Mouse (Mus musculus): ENCODE measurements around the gene Vps9d1. TPM values are rescaled to one million over a fixed set of nuclear protein-coding genes. Genes with fewer than 3 reads are reported as not detected.

Gene Vps9d1
- polyA plus RNA-seq, 1 experiment from 2014 or later: 24.5 TPM

DNA sequence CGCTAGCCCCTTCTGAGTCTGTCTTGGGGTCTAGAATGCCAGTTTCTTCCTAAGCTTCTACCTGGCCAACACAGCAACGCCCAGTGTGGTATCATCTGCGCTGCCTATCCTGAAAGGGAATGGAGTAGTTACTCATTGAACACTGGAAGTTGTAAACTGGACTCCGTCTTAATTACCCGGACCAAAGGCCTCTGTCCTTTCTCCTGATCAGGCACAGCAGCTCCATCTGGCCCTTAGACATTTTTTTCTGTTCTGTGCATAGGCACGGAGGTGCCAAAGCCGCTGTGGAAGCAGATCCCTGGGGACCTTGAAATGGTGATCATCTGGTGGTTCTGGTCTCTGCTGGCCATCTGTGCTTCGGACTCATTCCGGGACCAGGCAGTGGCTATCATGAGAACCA lies 60.4 kb downstream of the Vps9d1 start:
- Histone ChIP-seq H3K9ac (ENCODE audit: low read depth, low read length) (no peak overlapping the region), H3K4me1 (ENCODE audit: control insufficient read depth, insufficient read depth, low read length) (no peaks in the 10 kb centered on the region), H3K27ac (replicated peaks; ENCODE audit: low read depth, low read length) (no peak overlapping the region), H3K9me3 (ENCODE audit: control insufficient read depth, low read length) (no peaks in the 10 kb centered on the region), H3K27me3 (replicated peaks; ENCODE audit: control insufficient read depth, insufficient read depth, low read length) (no peaks in the 10 kb centered on the region), H3K4me3 (ENCODE audit: low read depth, low read length) (no peak overlapping the region), H3K36me3 (ENCODE audit: control insufficient read depth, insufficient read depth, low read length) (no peaks in the 10 kb centered on the region), H3K4me2 (ENCODE audit: low read depth, low read length) (no peak overlapping the region)
- ATAC-seq (ENCODE audit: low read depth) (no peak), DNase-seq (ENCODE audit: low spot score) (no peak)
- 84% methylated on average over 9 of the region's 9 CpGs for WGBS

Other genes starting within 250 kb of the Vps9d1 start
- gene Ankrd11, start 212.1 kb downstream of the Vps9d1 start, polyA plus RNA-seq (2014; fragmentation: Nextera tagmentation; extraction: Ambion mirVana): 53.5 and 55.0 TPM in 2 replicates
- 36.5 and 41.2 TPM in 2 replicates for gene Spg7, start 191.4 kb downstream of the Vps9d1 start, polyA plus RNA-seq (2014; fragmentation: Nextera tagmentation; extraction: Ambion mirVana)
- gene Rpl13, start 152.0 kb downstream of the Vps9d1 start, polyA plus RNA-seq (2014; fragmentation: Nextera tagmentation; extraction: Ambion mirVana): 1,761 and 1,789 TPM in 2 replicates
- 1.4 and 2.0 TPM in 2 replicates for gene Cpne7, start 137.0 kb downstream of the Vps9d1 start, polyA plus RNA-seq (2014; fragmentation: Nextera tagmentation; extraction: Ambion mirVana)
- gene Sult5a1, start 96.0 kb downstream of the Vps9d1 start, polyA plus RNA-seq (2014; fragmentation: Nextera tagmentation; extraction: Ambion mirVana): 27.9 and 33.5 TPM in 2 replicates
- 7.0 and 9.2 TPM in 2 replicates for gene Dpep1, start 68.1 kb downstream of the Vps9d1 start, polyA plus RNA-seq (2014; fragmentation: Nextera tagmentation; extraction: Ambion mirVana)
- 113 and 133 TPM in 2 replicates for gene Chmp1a, start 41.6 kb downstream of the Vps9d1 start, polyA plus RNA-seq (2014; fragmentation: Nextera tagmentation; extraction: Ambion mirVana)
- 5.7 and 6.1 TPM in 2 replicates for gene Spata33, start 41.5 kb downstream of the Vps9d1 start, polyA plus RNA-seq (2014; fragmentation: Nextera tagmentation; extraction: Ambion mirVana)
- 31.1 and 36.7 TPM in 2 replicates for gene Cdk10, start 29.5 kb downstream of the Vps9d1 start, polyA plus RNA-seq (2014; fragmentation: Nextera tagmentation; extraction: Ambion mirVana)
- 4.3 and 4.9 TPM in 2 replicates for gene Spata2l, start 18.1 kb downstream of the Vps9d1 start, polyA plus RNA-seq (2014; fragmentation: Nextera tagmentation; extraction: Ambion mirVana)
- 19.5 and 21.4 TPM in 2 replicates for gene Zfp276, start 153 bp downstream of the Vps9d1 start, polyA plus RNA-seq (2014; fragmentation: Nextera tagmentation; extraction: Ambion mirVana)
- gene Fanca, start 64.2 kb upstream of the Vps9d1 start, polyA plus RNA-seq (2014; fragmentation: Nextera tagmentation; extraction: Ambion mirVana): 20.9 and 24.8 TPM in 2 replicates
- gene Spire2, start 78.4 kb upstream of the Vps9d1 start, polyA plus RNA-seq (2014; fragmentation: Nextera tagmentation; extraction: Ambion mirVana): 2.7 and 2.8 TPM in 2 replicates
- 159 and 163 TPM in 2 replicates for gene Tcf25, start 119.4 kb upstream of the Vps9d1 start, polyA plus RNA-seq (2014; fragmentation: Nextera tagmentation; extraction: Ambion mirVana)
- gene Mc1r, start 152.8 kb upstream of the Vps9d1 start, polyA plus RNA-seq (2014; fragmentation: Nextera tagmentation; extraction: Ambion mirVana): 0.29 and 0.32 TPM in 2 replicates
- 81.9 and 99.5 TPM in 2 replicates for gene Tubb3, start 157.1 kb upstream of the Vps9d1 start, polyA plus RNA-seq (2014; fragmentation: Nextera tagmentation; extraction: Ambion mirVana)
- 34.1 and 37.9 TPM in 2 replicates for gene Def8, start 169.2 kb upstream of the Vps9d1 start, polyA plus RNA-seq (2014; fragmentation: Nextera tagmentation; extraction: Ambion mirVana)
- gene Afg3l1, start 223.6 kb upstream of the Vps9d1 start, polyA plus RNA-seq (2014; fragmentation: Nextera tagmentation; extraction: Ambion mirVana): 33.5 and 33.6 TPM in 2 replicates